Mouse (Mus musculus): ENCODE results near the gene Pgm2. TPM values are rescaled to one million over a fixed set of nuclear protein-coding genes. Genes with fewer than 3 reads are reported as not detected.

Gene Pgm2
- total RNA-seq (2021): 10 to 100 TPM in 1 of 2 experiments, 1 to 10 TPM in 1; 9.1 to 13.1 TPM
- long read RNA-seq, experiment 1, transcript Pgm2-201 (14 exons, 2,369 nt): major isoform, 9 of 10 reads
- long read RNA-seq, experiment 1, partial matches to known transcripts: 0 of 10 reads
- long read RNA-seq, experiment 1, other reads (novel, unspliced or antisense): 1 of 10 reads
- long read RNA-seq, experiment 2, transcript Pgm2-201 (14 exons, 2,369 nt): major isoform, 6 of 10 reads
- long read RNA-seq, experiment 2, partial matches to known transcripts: 1 of 10 reads
- long read RNA-seq, experiment 2, other reads (novel, unspliced or antisense): 3 of 10 reads

- H3K4me3 ChIP-seq: peak within 1 kb of the TSS; percentile 64
- intact Hi-C loops (cut with DNase I): loop anchor here (5.0 to 10.0 kb wide), 3 partner anchors 126 to 1198 kb away; partner anchors contain the start of gene Rell1
- DNase-seq (ENCODE audit: extremely low spot score in 1 of 2, low spot score in 2 of 2): peak; percentile 77 to 82
- TF ChIP-seq CTCF (IDR thresholded peaks at IDR 0.05): no peak
- peak within 1 kb of the TSS; percentile 92 for H3K27ac ChIP-seq
Observed at GRCm38 (mm10) chr5:64092748-64093292, at the start of gene Pgm2. Pgm2 (plus strand) TSS chr5:64092950.

DNA sequence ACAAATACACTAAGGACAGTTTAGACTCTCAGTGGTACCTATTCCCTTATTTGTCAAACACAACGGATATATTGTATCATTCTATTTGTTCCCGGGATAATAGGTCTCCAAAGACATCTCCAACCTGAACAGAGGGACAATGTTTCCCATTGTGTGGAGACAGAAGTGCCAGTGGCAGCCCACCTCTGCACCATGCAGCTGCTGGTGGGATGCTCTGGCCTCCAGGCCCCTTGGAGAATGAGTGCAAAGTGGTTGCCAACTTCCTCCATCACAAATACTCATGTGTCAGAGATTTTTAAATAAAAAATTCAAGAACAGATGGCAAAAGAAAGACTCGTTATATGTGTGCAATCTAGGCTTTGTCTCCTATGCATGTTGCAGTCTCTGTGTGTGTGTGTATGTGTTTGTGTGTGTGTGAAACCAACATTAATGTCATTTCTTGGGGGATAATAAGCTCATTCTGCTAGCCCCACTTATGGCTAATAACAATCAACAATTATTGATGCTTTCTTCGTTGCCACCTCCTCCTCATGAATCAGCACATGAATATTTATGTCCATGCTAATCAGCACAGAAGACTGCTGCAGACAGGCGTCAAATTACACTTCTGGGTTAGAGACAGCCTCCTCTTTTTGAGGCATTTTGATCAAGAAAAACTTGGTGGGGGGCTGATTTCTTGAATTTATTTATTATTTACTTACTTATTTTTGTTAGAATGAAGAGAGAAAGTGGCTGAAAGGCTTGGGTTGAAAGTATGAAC is 48.9 kb upstream of the Pgm2 start:
- intact Hi-C loops (cut with DNase I): no loop called here
- peak overlapping the region; percentile 13; the same call in 1 of the 2 replicates for H3K27ac ChIP-seq
- H3K4me3 ChIP-seq: no peak overlapping the region
- DNase-seq (ENCODE audit: extremely low spot score in 1 of 2, low spot score in 2 of 2): no peak
- no peak for TF ChIP-seq CTCF (IDR thresholded peaks at IDR 0.05)

DNA sequence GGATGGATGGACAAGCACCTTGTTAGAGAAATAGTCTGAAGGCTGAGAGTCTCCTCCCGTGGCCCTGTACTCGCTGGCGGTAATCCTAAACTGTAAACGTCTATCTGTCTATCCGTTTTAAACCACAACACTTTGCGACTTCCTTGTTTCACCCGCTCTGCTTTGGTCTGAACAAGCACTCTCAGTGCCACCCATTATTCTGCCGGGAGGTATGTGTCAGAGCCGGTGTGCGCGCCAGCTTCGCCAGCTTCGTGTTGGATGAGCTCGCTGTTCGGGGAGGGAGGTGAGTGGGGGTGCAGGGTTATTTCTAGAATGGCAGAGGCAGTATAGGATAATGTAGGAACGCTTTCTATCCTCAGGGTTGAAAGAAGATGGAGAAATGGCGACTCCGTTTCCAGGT is 48.0 kb upstream of the Pgm2 start:
- no peak for TF ChIP-seq CTCF (IDR thresholded peaks at IDR 0.05)

GRCm38 (mm10) chr5:64045502-64045901 is 47.2 kb upstream of the Pgm2 start:
- TF ChIP-seq CTCF (IDR thresholded peaks at IDR 0.05): no peak
- intact Hi-C loops (cut with DNase I): no loop called here

More for the DNA sequence above, 48.0 kb upstream of the Pgm2 start:
- DNase-seq (ENCODE audit: extremely low spot score in 1 of 2, low spot score in 2 of 2): peak; percentile 38 to 59
- peak overlapping the region; percentile 56; the same call in 1 of the 2 replicates for H3K27ac ChIP-seq
- intact Hi-C loops (cut with DNase I): no loop called here
- no peak overlapping the region for H3K4me3 ChIP-seq

DNA sequence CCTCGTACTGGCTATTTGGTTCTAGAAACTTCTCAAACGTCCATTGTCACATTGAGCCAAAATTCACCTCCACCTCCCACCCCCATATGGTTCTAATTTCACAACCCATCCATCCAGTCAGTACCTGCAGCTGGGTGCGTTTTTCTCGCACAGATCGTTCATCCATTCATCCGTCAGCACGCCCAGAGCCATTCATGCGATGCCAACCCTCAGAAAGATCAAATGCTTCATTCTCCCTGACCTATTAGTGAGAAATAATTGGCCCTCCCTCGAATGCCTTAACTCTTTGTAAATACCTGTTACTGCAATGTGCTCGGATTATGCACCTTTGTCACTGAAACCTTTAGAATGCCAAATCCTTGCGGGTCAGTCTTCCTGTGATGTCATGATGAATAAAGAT is 45.8 kb upstream of the Pgm2 start:
- Histone ChIP-seq H3K27ac (no peak overlapping the region), H3K4me3 (no peak overlapping the region)
- no peak for DNase-seq (ENCODE audit: extremely low spot score in 1 of 2, low spot score in 2 of 2)
- intact Hi-C loops (cut with DNase I): no loop called here
- no peak for TF ChIP-seq CTCF (IDR thresholded peaks at IDR 0.05)

More at GRCm38 (mm10) chr5:64045502-64045901, 47.2 kb upstream of the Pgm2 start:
- Histone ChIP-seq H3K4me3 (no peak overlapping the region), H3K27ac (peak overlapping the region; percentile 56; the same call in 1 of the 2 replicates)
- DNase-seq (ENCODE audit: extremely low spot score in 1 of 2, low spot score in 2 of 2): peak in 1 of 2 experiments; percentile 31

DNA sequence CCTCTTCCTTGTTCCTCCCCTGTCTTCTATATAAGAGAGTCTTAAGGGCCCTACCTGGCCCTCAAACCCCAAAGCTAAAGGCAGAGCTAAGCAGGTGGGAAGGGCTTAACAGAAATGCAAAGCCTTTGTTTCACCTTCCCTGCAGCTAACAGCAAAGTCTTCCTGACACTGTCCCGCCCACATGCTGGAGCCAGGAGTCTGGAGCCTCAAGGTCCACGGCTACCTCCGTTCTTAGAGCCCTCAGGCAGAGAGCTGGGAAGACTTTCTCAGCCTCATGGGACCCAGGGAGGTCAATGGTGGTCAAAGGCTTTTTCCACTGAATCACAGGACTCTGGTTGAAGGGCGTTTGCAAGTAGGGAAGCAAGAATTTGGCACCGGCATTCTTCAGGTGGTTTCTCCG is 44.8 kb upstream of the Pgm2 start:
- intact Hi-C loops (cut with DNase I): no loop called here
- no peak for DNase-seq (ENCODE audit: extremely low spot score in 1 of 2, low spot score in 2 of 2)
- Histone ChIP-seq H3K27ac (no peak overlapping the region), H3K4me3 (no peak overlapping the region)
- TF ChIP-seq CTCF (IDR thresholded peaks at IDR 0.05): no peak

DNA sequence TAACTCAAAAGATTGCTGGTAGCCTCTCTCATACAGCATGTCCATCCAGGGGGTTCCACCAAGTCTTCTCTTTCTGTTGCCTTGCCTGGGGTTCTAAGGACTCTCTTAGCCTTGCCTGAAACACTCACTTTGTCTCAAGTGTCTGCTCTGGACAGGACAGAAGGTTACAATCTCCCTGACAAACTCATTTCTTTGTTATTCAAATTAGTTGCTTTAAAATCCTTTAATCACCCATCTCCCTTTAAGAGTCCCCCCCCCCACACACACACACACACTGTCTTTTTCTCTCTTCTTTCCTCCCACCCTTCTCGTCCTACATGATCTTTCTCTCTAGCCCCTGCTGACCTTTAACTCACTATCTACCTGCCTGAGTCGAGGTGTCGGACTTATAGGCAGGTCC is 44.1 kb upstream of the Pgm2 start:
- intact Hi-C loops (cut with DNase I): no loop called here
- no peak for DNase-seq (ENCODE audit: extremely low spot score in 1 of 2, low spot score in 2 of 2)
- no peak overlapping the region for H3K4me3 ChIP-seq
- no peak overlapping the region for H3K27ac ChIP-seq
- TF ChIP-seq CTCF (IDR thresholded peaks at IDR 0.05): no peak

DNA sequence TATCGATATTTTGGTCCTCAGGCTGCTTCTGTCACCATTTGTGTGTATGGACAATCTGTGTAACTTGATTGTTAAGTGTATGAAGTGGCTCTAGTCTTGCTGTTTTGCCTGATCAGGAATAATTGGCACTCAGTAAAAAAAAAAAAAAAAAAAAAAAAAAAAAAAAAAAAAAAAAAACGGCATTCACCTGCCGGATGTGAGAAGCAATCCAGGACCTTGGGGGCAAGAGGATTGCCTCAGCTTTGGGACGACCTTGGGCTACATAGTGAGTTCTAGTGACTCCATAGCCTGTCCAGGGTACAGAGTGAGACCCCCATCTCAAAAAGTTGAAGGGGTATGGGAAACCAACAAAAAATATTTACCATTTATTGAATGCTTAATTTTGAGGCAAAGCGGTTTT is 43.5 kb upstream of the Pgm2 start:
- no peak for TF ChIP-seq CTCF (IDR thresholded peaks at IDR 0.05)
- Histone ChIP-seq H3K4me3 (no peak overlapping the region), H3K27ac (no peak overlapping the region)
- no peak for DNase-seq (ENCODE audit: extremely low spot score in 1 of 2, low spot score in 2 of 2)
- intact Hi-C loops (cut with DNase I): no loop called here

GRCm38 (mm10) chr5:64053010-64053409 is 39.7 kb upstream of the Pgm2 start:
- TF ChIP-seq CTCF (IDR thresholded peaks at IDR 0.05): no peak
- no peak overlapping the region for H3K4me3 ChIP-seq
- intact Hi-C loops (cut with DNase I): no loop called here
- H3K27ac ChIP-seq: no peak overlapping the region
- no peak for DNase-seq (ENCODE audit: extremely low spot score in 1 of 2, low spot score in 2 of 2)

DNA sequence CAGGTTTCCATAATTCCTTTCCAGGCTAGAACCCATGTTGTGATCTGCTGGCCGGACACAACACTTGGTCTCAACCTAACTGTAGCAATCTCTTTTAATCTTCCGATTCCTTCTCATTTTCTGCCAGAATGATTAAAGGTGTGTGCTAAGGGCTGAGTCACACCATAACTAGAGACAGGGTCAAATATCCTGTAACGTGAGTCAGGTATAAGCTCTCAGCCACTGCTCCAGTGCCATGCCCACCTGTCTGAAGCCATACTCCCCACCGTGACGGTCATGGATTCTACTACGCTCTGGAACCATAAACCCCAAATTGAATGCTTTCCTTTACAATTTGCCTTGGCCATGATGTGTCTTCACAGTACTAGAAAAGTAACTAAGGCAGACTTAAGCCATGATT is 36.5 kb upstream of the Pgm2 start:
- TF ChIP-seq CTCF (IDR thresholded peaks at IDR 0.05): no peak
- no peak for DNase-seq (ENCODE audit: extremely low spot score in 1 of 2, low spot score in 2 of 2)
- intact Hi-C loops (cut with DNase I): no loop called here
- Histone ChIP-seq H3K4me3 (no peak overlapping the region), H3K27ac (no peak overlapping the region)

- no peak for DNase-seq (ENCODE audit: extremely low spot score in 1 of 2, low spot score in 2 of 2)
- Histone ChIP-seq H3K27ac (peak overlapping the region; percentile 83), H3K4me3 (no peak overlapping the region)
- no peak for TF ChIP-seq CTCF (IDR thresholded peaks at IDR 0.05)
- intact Hi-C loops (cut with DNase I): loop anchor here (10.0 kb wide), 1 partner anchor 246 kb away; the partner anchor contains the start of gene 0610040J01Rik
Observed at GRCm38 (mm10) chr5:64060881-64061280, 31.9 kb upstream of the Pgm2 start.

- Histone ChIP-seq H3K27ac (peak overlapping the region; percentile 83), H3K4me3 (no peak overlapping the region)
- no peak for TF ChIP-seq CTCF (IDR thresholded peaks at IDR 0.05)
- DNase-seq (ENCODE audit: extremely low spot score in 1 of 2, low spot score in 2 of 2): no peak
- intact Hi-C loops (cut with DNase I): loop anchor here (10.0 kb wide), 1 partner anchor 247 kb away; the partner anchor contains the start of gene 0610040J01Rik
Observed at GRCm38 (mm10) chr5:64061643-64062042, 31.1 kb upstream of the Pgm2 start.
